Comparison of ENCODE assay signal across 13 mouse cellular contexts in the genomic region with DNA sequence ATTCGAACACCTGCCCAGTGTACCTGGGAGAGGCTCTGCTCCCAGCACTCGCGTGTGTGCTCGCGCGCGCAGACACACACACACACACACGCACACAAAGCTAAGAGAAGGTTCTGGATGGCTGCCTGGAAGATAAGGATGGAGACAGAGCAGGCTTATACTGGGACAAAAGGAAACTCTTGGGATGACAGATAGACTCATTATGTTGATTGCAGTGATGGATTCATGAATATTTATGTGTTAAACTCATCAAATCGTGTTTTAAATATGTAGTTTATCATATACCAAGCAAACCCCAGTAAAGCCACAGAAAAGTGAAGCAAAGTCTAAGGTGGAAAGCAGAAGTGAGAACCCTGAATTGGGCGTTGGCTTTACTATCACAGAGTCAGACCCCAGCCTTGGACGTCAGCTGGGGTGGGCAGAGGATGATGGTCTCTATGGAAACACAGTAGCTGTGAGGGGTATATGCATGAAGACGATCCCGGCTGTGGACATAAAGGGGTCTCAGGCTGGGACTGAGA. TPM values are rescaled to one million over a fixed set of nuclear protein-coding genes. Genes with fewer than 3 reads are reported as not detected.
A peak's percentile ranks its signal among the peaks of the same experiment; 100 is the strongest.
DNase-seq lines count a peak whose midpoint lies in the region; ATAC-seq and TF ChIP-seq lines count a peak whose summit lies in the region.
"Had no signal": no experiment of that assay in that cellular context is flagged by ENCODE, and none has a peak within 500 bp of the region (broad histone marks: within the 10 kb centered on the region; RNA-seq: fewer than 3 reads in every experiment).

No protein-coding gene starts in this region.

- TF ChIP-seq POLR2A in MEL (IDR thresholded peaks at IDR 0.05; ENCODE audit: control insufficient read depth in 1 of 2, insufficient read depth in 1 of 2, low read depth in 1 of 2, low read length in 2 of 2, poor library complexity in 1 of 2), result no peak

- TF ChIP-seq RAD21 in MEL (IDR thresholded peaks at IDR 0.05; ENCODE audit: low read depth, low read length), result no peak

- WGBS in forebrain, embryonic 16.5 days, result 49% methylated on average over 13 of the region's 13 CpGs
- 55% methylated on average over 13 of the region's 13 CpGs for WGBS in midbrain, postnatal 0 days

- peaks cover 0 to 28% of the 10 kb centered on the region in 2 experiments; a peak in 2 of 4 replicates for H3K36me3 ChIP-seq in MEL (ENCODE audit: control insufficient read depth in 1 of 2, insufficient read depth in 2 of 2, low read length in 2 of 2)
- peaks cover 29% of the 10 kb centered on the region for H3K36me3 ChIP-seq in forebrain, embryonic 16.5 days (ENCODE audit: control insufficient read depth, insufficient read depth)
- peaks cover 49% of the 10 kb centered on the region for H3K36me3 ChIP-seq in midbrain, postnatal 0 days (ENCODE audit: insufficient read depth, low read length)

- peaks cover 18 to 50% of the 10 kb centered on the region in 2 experiments for H3K4me1 ChIP-seq in MEL (ENCODE audit: control insufficient read depth in 1 of 2, insufficient read depth in 2 of 2, low read length in 2 of 2)
- H3K4me1 ChIP-seq in forebrain, embryonic 16.5 days (replicated peaks; ENCODE audit: control insufficient read depth, insufficient read depth, low read length), result peaks cover 59% of the 10 kb centered on the region
- H3K4me1 ChIP-seq in midbrain, postnatal 0 days (ENCODE audit: insufficient read depth, low read length), result peaks cover 5% of the 10 kb centered on the region; the same call in 1 of the 2 replicates

- no peak overlapping the region for H3K4me3 ChIP-seq in layer of hippocampus, adult 2 months
- no peak overlapping the region for H3K4me3 ChIP-seq in MEL (ENCODE audit: control insufficient read depth in 1 of 2, insufficient read depth in 1 of 2, low read depth in 2 of 2, low read length in 2 of 2)
- no peak overlapping the region for H3K4me3 ChIP-seq in forebrain, embryonic 16.5 days (replicated peaks; ENCODE audit: low read length)
- no peak overlapping the region for H3K4me3 ChIP-seq in midbrain, postnatal 0 days (ENCODE audit: low read depth, low read length)
- H3K4me3 ChIP-seq: erythroblast, embryonic 14.5 days had no signal

- TF ChIP-seq EP300 in MEL (IDR thresholded peaks at IDR 0.05; ENCODE audit: low read depth in 1 of 2, low read length in 2 of 2), result peak; percentile 31 to 57; a peak in 3 of 4 replicates

- intact Hi-C loops in heart, postnatal 25 days (cut with DNase I), result no loop called here

- H3K9ac ChIP-seq in MEL (ENCODE audit: control insufficient read depth, low read depth, low read length, poor library complexity, severe bottlenecking), result no peak overlapping the region
- H3K9ac ChIP-seq in forebrain, embryonic 16.5 days (replicated peaks; ENCODE audit: low read depth, low read length), result no peak overlapping the region
- H3K9ac ChIP-seq in midbrain, postnatal 0 days (replicated peaks; ENCODE audit: low read length, poor library complexity, severe bottlenecking), result 0 out of 2 replicates have a peak overlapping the region, but pooled peaks have one; percentile 19

- no peak for DNase-seq in layer of hippocampus, adult 2 months (ENCODE audit: low spot score in 2 of 2)
- no peak for DNase-seq in layer of hippocampus, postnatal 36 days
- DNase-seq in MEL (ENCODE audit: low read depth, low spot score), result peak; percentile 79
- DNase-seq in midbrain, postnatal 0 days (ENCODE audit: low spot score), result no peak
- no peak for DNase-seq in kidney, postnatal 4 days
- no peak for DNase-seq in heart, postnatal 25 days (ENCODE audit: low spot score)
- DNase-seq: gastrocnemius, postnatal 14 days; heart, postnatal 10 days; liver; lung, postnatal 10 days had no signal

- peak overlapping the region; percentile 73; the same call in 1 of the 2 replicates for H3K27ac ChIP-seq in layer of hippocampus, adult 2 months
- H3K27ac ChIP-seq in MEL (ENCODE audit: control insufficient read depth, low read depth, low read length), result no peak overlapping the region
- H3K27ac ChIP-seq in forebrain, embryonic 16.5 days (ENCODE audit: low read length), result peak overlapping the region; percentile 75
- H3K27ac ChIP-seq in midbrain, postnatal 0 days (ENCODE audit: low read depth, low read length), result no peak overlapping the region
- H3K27ac ChIP-seq: kidney, postnatal 0 days had no signal

- no peaks in the 10 kb centered on the region for H3K79me2 ChIP-seq in MEL (ENCODE audit: control insufficient read depth, insufficient read depth, low read length, poor library complexity)

- H3K9me3 ChIP-seq in MEL (replicated peaks; ENCODE audit: insufficient read depth, low read length), result no peaks in the 10 kb centered on the region
- no peaks in the 10 kb centered on the region for H3K9me3 ChIP-seq in forebrain, embryonic 16.5 days (ENCODE audit: control insufficient read depth, low read length)
- no peaks in the 10 kb centered on the region for H3K9me3 ChIP-seq in midbrain, postnatal 0 days (ENCODE audit: low read length)

- ATAC-seq in forebrain, embryonic 16.5 days, result peak; percentile 71
- no peak for ATAC-seq in midbrain, postnatal 0 days (ENCODE audit: low FRiP score)

- no peak for TF ChIP-seq CTCF in layer of hippocampus, adult 2 months (conservative IDR thresholded peaks at IDR 0.05)
- no peak for TF ChIP-seq CTCF in MEL (IDR thresholded peaks at IDR 0.05 in 2 of 3, conservative IDR thresholded peaks at IDR 0.05 in 1 of 3; ENCODE audit: control insufficient read depth in 1 of 3, insufficient read depth in 1 of 3, low read depth in 2 of 3, low read length in 3 of 3, poor library complexity in 1 of 3, severe bottlenecking in 1 of 3)
- no peak for TF ChIP-seq CTCF in midbrain, postnatal 0 days (IDR thresholded peaks at IDR 0.05)

- H3K4me2 ChIP-seq in forebrain, embryonic 16.5 days (ENCODE audit: low read length), result peak overlapping the region; percentile 7; the same call in 1 of the 2 replicates
- no peak overlapping the region for H3K4me2 ChIP-seq in midbrain, postnatal 0 days (ENCODE audit: low read depth, low read length, poor library complexity, severe bottlenecking)

- no peaks in the 10 kb centered on the region for H3K27me3 ChIP-seq in MEL (ENCODE audit: control insufficient read depth in 1 of 2, insufficient read depth in 2 of 2, low read length in 2 of 2)
- H3K27me3 ChIP-seq in forebrain, embryonic 16.5 days (replicated peaks; ENCODE audit: control insufficient read depth, insufficient read depth, low read length), result no peaks in the 10 kb centered on the region
- H3K27me3 ChIP-seq in midbrain, postnatal 0 days (ENCODE audit: insufficient read depth, low read length), result no peaks in the 10 kb centered on the region

TF ChIP-seq in MEL, 35 proteins besides CTCF, POLR2A, EP300 and RAD21:
- peak; percentile 55 for TF ChIP-seq ETS1 (IDR thresholded peaks at IDR 0.05; ENCODE audit: low read depth, low read length)
- TF ChIP-seq UBTF (IDR thresholded peaks at IDR 0.05; ENCODE audit: borderline replicate concordance, insufficient read depth, low read depth, low read length), result no peak
- TF ChIP-seq SMC3 (IDR thresholded peaks at IDR 0.05; ENCODE audit: low read depth, low read length), result no peak
- TF ChIP-seq TAL1 (IDR thresholded peaks at IDR 0.05; ENCODE audit: low read length), result peak; percentile 16; the same call in 1 of the 2 replicates
- TF ChIP-seq CHD1 (IDR thresholded peaks at IDR 0.05; ENCODE audit: low read depth, low read length), result no peak
- no peak for TF ChIP-seq CHD2 (IDR thresholded peaks at IDR 0.05; ENCODE audit: low read length)
- TF ChIP-seq SIN3A (IDR thresholded peaks at IDR 0.05; ENCODE audit: low read length), result peak; percentile 53
- TF ChIP-seq MAFK (IDR thresholded peaks at IDR 0.05; ENCODE audit: borderline replicate concordance, low read depth, low read length), result no peak
- TF ChIP-seq NRF1 (IDR thresholded peaks at IDR 0.05; ENCODE audit: insufficient read depth, low read depth, low read length, poor library complexity, severe bottlenecking), result no peak
- no peak for TF ChIP-seq NELFE (IDR thresholded peaks at IDR 0.05; ENCODE audit: low read depth, low read length)
- TF ChIP-seq ZMIZ1 (IDR thresholded peaks at IDR 0.05; ENCODE audit: low read depth, low read length), result no peak
- no peak for TF ChIP-seq USF1 (IDR thresholded peaks at IDR 0.05; ENCODE audit: low read depth, low read length)
- no peak for TF ChIP-seq MXI1 (IDR thresholded peaks at IDR 0.05; ENCODE audit: low read depth, low read length)
- peak; percentile 65 for TF ChIP-seq RCOR1 (IDR thresholded peaks at IDR 0.05; ENCODE audit: low read depth, low read length)
- TF ChIP-seq POLR2AphosphoS2 (IDR thresholded peaks at IDR 0.05; ENCODE audit: low read length), result no peak
- no peak for TF ChIP-seq HCFC1 (IDR thresholded peaks at IDR 0.05; ENCODE audit: low read depth, low read length)
- peak; percentile 29; the same call in 1 of the 2 replicates for TF ChIP-seq GATA1 (IDR thresholded peaks at IDR 0.05; ENCODE audit: low read depth, low read length)

RNA-seq across cellular contexts. Expression of a gene that starts 16.2 kb away (rescaled TPM):
- total RNA-seq in layer of hippocampus, adult 2 months (2021), result 10 to 100 TPM; 71.9 to 73.3 TPM
- total RNA-seq in layer of hippocampus, postnatal 36 days (2021), result 10 to 100 TPM; 90.8 to 93.6 TPM
- 3.4 and 3.9 TPM in 2 replicates for total RNA-seq in MEL (2012; rRNA removed)
- 1 to 10 TPM in 1 of 2 experiments, not detected in 1; 5.4 TPM for polyA plus RNA-seq in MEL (2012; ENCODE audit: insufficient read depth in 1 of 2, insufficient read length in 2 of 2, low read depth in 1 of 2, low replicate concordance in 2 of 2, missing spikeins in 1 of 2)
- polyA plus RNA-seq in forebrain, embryonic 16.5 days (2015; fragmentation: Nextera tagmentation; extraction: Ambion mirVana), result 295 and 323 TPM in 2 replicates
- 535 and 557 TPM in 2 replicates for total RNA-seq in midbrain, postnatal 0 days (2014; rRNA removed)
- polyA plus RNA-seq in midbrain, postnatal 0 days (2015; fragmentation: Nextera tagmentation; extraction: Ambion mirVana), result 183 and 184 TPM in 2 replicates
- 10 to 100 TPM; 76.5 to 86.4 TPM for total RNA-seq in heart, postnatal 25 days (2021)

Comparison
In these comparisons a context has a peak if more than half of its experiments do, and no peak if none do; other contexts are left out.
1. H3K27ac ChIP-seq: peak in layer of hippocampus, adult 2 months (single experiment) and forebrain, embryonic 16.5 days (single experiment); none in MEL (single experiment) and midbrain, postnatal 0 days (single experiment).
2. RNA of a gene that starts 16.2 kb away (total RNA-seq): 535 to 557 TPM in midbrain, postnatal 0 days, 90.8 to 93.6 TPM in layer of hippocampus, postnatal 36 days, 76.5 to 86.4 TPM in heart, postnatal 25 days and 71.9 to 73.3 TPM in layer of hippocampus, adult 2 months; 3.4 to 3.9 TPM in MEL; every median in the first group is over 10 times any median in the second.